Mouse (Mus musculus): ENCODE data around the gene Paqr4.
A peak's percentile ranks its signal among the peaks of the same experiment; 100 is the strongest.

The Paqr4 gene

GRCm38 (mm10) chr17:23725477-23725876, 15.2 kb downstream of the Paqr4 start:
- DNase-seq: no peak

DNA sequence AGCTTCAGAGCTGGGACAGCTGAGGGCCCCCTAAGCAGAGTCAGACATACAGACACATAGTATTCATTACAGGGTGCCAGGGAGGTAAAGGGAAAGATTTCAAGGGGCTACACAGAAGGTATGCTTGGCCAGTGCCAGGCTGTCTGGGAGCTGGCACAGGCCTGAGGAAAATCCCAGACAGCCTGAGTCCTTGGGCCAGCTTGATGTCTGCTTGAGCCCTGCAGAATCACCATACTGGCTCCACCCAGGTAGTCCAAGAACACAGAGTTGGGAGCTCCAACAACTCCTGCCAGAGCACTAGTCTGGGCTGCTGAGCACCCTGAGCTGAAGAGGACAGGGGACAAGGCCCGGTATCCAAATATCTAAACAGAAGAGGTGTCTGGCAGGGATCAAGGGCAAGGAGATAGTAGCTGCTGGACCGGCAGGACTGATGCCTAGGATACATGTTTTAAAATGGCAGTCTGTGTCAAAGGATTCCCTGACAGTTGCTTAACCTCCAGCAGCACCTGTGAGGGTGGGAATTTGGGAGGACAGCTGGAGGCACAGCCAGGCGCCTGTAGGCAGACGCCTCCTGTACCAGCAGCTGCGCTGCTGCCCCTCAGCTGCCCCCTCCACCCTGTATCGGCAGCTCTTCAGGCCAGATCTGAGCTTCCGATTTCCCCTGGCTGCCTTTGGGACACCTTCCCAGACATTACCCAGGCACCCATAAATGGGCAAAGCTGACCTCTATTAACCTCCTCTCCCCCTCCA, 18.1 kb downstream of the Paqr4 start, which contains the start of gene 1520401A03Rik:
1520401A03Rik (minus strand) TSS at position 408 of the 750 bp plus-strand sequence.
- no peak for DNase-seq

DNA sequence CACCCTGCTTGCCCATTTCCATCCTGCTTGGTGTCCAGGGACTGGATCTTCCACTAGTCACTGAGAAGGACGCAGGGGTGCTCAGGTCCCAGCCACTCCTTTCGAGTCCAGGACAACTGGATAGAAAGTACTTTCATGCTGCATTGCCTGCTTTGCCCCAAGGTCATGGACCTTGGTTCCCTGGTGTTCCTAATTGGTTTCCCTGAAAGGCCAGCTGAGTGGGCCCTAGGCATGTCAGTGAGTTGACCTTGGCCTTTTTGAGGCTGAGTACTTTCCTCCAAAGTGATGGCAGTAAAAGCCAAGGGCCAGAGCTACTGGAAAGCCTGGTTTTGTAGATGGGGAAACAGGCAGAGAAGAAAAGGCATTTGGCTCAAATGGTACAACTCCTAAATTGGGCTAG, 18.8 kb downstream of the Paqr4 start:
- no peak for DNase-seq

DNA sequence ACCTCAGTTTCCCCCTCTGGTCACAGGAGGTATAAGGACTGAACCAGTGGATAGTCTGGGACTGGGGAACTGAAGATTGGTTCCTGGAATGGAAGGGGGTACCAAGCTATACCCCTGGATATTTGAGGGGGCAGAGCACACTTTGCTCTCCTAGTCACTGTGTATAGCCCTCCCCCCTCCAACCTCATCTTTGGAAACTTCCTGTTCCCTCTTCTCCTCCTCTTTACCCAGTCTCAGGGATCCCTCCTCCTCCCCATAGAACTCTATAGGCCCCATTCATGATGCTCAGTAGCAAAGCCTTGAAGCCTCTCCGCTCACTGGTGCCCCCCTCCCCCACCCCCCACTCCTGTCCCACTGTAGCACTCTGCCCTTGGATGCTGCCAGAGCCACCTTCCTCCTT, 21.2 kb downstream of the Paqr4 start:
- DNase-seq: no peak

DNA sequence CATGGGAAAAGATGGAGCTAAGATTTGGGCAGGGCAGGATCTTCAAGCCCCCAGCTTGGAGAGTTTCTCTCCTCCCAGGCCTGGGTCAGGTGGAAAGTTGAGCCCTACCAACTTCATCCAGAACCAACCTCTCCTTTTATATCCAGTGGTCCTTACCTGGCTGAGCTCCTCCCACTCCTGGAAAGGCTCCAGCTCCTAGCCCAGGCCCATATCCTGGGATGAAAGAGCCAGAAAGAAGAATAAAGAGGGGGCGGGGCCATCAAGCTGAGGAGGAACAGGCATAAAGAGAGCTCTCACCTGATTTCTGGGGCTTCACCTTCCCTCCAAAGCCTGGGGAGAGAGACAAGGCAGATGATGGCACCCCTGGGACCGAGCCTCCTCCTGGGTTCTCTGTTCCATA, 23.7 kb downstream of the Paqr4 start:
- no peak for DNase-seq

- peak; percentile 94 for DNase-seq
Measured at GRCm38 (mm10) chr17:23706212-23706611, 34.5 kb downstream of the Paqr4 start.

- DNase-seq: no peak
Measured at GRCm38 (mm10) chr17:23705525-23706104, 35.1 kb downstream of the Paqr4 start.

DNA sequence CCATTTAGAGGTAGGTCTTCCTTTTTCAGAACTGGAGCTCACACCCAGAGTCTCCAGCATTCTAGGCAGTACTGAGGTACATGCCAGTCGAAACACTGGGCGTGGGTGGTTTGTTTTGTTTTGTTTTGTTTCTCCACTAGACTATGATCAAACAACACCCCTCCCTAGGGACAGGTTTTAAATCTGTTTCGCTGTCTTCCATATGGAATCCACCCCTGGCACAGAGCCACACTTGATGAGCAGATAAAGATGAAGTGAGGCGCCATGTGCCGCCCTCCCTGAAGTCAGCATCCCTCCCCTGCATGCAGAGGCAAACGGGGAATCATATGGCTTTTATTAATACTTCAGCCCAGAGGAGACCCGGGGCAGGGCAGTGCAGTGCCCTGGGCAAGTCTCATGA, 35.9 kb downstream of the Paqr4 start:
- DNase-seq: no peak

DNA sequence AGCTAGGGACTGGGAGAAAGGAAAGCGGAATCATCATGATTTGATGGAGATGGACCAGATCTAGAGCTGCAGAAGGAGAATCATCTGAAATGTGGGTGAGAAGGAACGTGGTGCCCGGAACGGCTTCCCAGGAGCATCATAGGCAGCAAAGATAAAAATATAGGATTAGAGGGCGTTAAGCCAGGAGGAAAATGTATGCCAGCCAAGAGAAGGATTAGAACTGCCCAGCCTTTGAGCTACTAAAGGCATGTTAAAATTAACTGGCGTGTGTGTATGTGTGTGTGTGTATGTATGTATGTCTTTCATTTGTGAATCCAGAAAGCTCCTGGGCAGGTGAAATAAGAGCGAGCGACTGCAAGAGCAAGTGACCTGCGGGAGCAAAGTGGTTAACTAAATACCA, 37.4 kb downstream of the Paqr4 start:
- DNase-seq: no peak

- peak; percentile 100 for DNase-seq
Measured at GRCm38 (mm10) chr17:23700079-23700478, 40.6 kb downstream of the Paqr4 start.

DNA sequence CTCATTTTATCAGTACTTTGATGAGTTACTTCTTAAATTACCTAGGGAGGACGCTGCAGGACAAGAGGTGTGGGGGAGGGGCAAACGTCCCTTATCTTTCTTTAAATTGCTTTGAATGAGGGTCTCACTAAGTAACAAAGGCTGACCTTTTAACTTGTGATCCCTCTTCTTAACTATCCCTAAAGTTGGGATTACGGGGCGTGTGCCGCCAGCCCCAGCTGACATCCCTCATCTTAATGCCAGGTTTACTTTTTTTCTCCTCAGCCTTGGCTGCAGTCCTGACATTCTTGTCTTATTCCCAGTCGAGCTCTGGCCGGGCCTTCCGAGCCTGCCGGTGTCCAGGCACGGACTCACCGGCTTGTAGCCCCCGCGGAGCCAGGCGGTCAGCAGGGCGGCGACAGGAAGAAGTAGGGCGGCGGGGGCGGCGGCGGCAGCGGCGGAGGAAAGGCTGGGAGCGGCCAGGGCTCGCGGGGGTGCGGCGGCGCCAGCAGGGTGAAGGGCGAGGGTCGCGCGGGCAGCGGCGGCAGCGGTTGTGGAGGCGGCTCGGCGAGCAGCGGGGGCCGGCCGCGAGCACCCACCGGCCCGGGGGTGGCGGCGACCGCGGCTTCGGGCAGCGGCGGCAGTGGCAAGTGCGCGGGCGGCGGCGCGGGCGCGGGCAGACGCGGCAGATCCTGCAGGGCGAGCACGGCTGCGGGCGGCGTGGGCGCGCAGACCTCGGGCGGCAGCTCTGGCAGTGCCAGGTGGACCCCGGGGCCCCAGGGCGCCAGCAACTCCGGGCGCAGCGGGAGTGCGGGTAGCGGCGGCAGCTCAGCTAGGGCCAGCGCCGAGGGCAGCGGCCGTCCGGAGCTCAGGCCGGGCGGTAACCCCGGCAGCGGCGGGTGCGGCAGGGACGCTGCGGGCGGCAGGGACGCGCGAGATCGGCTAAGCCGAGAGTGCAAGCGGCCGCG, 41.3 kb downstream of the Paqr4 start:
- peak; percentile 95 for DNase-seq

GRCm38 (mm10) chr17:23695801-23696200, 44.9 kb downstream of the Paqr4 start:
- no peak for DNase-seq

- no peak for DNase-seq
Measured at GRCm38 (mm10) chr17:23694491-23694890, 46.2 kb downstream of the Paqr4 start.
